Mouse (Mus musculus) stomach, postnatal 0 days (tissue): Measurements from ENCODE around the gene Gm45208.

Experiments used
- CTCF ChIP-seq: IDR thresholded peaks from 2 replicates; pipeline ENCODE4 v1.5.1; 2016; ENCODE audit warnings: antibody characterized with exemption, low read depth, mild to moderate bottlenecking, moderate library complexity
- EP300 ChIP-seq: optimal IDR thresholded peaks from 2 replicates; pipeline ENCODE3; 2016; ENCODE audit warnings: antibody characterized with exemption

- no peak for TF ChIP-seq CTCF
- TF ChIP-seq EP300: no peak
Measured at GRCm38 (mm10) chrX:7769302-7770017, 47.4 kb downstream of the Gm45208 start.
